Mouse (Mus musculus) stomach, embryonic 15.5 days (tissue): ENCODE measurements around the gene Rnf25. TPM values are rescaled to one million over a fixed set of nuclear protein-coding genes. Genes with fewer than 3 reads are reported as not detected.
A peak's percentile ranks its signal among the peaks of the same experiment; 100 is the strongest.

ENCODE experiments used
- ATAC-seq: fragments of 200-750 bp; cut with Nextera tagmentation; 2 replicates; pipeline ENCODE4 v1.8.0; 2017; ENCODE audit warnings: low read depth, moderate number of reproducible peaks, moderate TSS enrichment; ENCODE audit not compliant: insufficient read depth, low FRiP score
- H3K27ac ChIP-seq: fragments of 300-500 bp; sonication (generic); 2 replicates; pipeline ENCODE4 v1.5.1; 2015; ENCODE audit warnings: mild to moderate bottlenecking, inconsistent platforms
- H3K27me3 ChIP-seq: fragments of 300-500 bp; sonication (generic); replicated peaks from 2 replicates; pipeline ENCODE4 v1.6.1; 2015; ENCODE audit warnings: inconsistent platforms
- H3K36me3 ChIP-seq: fragments of 300-500 bp; sonication (generic); 2 replicates; pipeline ENCODE4 v1.6.1; 2015; ENCODE audit warnings: inconsistent platforms
- H3K4me1 ChIP-seq: fragments of 300-500 bp; sonication (generic); 2 replicates; pipeline ENCODE4 v1.6.1; 2015; ENCODE audit warnings: inconsistent platforms
- H3K4me2 ChIP-seq: fragments of 300-500 bp; sonication (generic); 2 replicates; pipeline ENCODE4 v1.6.1; 2015; ENCODE audit warnings: mild to moderate bottlenecking, inconsistent platforms
- H3K4me3 ChIP-seq: fragments of 300-500 bp; sonication (generic); replicated peaks from 2 replicates; pipeline ENCODE4 v1.5.1; 2015; ENCODE audit warnings: inconsistent platforms
- H3K9ac ChIP-seq: fragments of 300-500 bp; sonication (generic); 2 replicates; pipeline ENCODE4 v1.6.1; 2015; ENCODE audit warnings: inconsistent platforms
- H3K9me3 ChIP-seq: fragments of 300-500 bp; sonication (generic); 2 replicates; pipeline ENCODE4 v1.6.1; 2016; ENCODE audit warnings: inconsistent platforms
- WGBS: fragments of 180-500 bp; shearing (Covaris S2); methylation state at CpG from one replicate; pipeline ENCODE4 v1.1.7; 2015; 5-methylcytosine and 5-hydroxymethylcytosine counted together
- polyA plus RNA-seq: library from polyadenylated mRNA; unstranded; fragments of >200 nt; fragmentation: Nextera tagmentation; extraction: Ambion mirVana; gene quantifications from 2 replicates; pipeline ENCODE4 v1.2.1, GENCODE M21; 2015

Rnf25 gene
- polyA plus RNA-seq, result 31.4 and 31.8 TPM in 2 replicates

GRCm38 (mm10) chr1:74601267-74601962 is at the start of gene Rnf25, which contains the start of gene Stk36:
Rnf25 (minus strand) TSS chr1:74601397.
Stk36 (plus strand) TSS chr1:74601445.
- no peaks in the 10 kb centered on the region for H3K27me3 ChIP-seq
- ATAC-seq, result peak; percentile 84
- peaks cover 15% of the 10 kb centered on the region for H3K36me3 ChIP-seq
- H3K9ac ChIP-seq, result peak within 1 kb of the TSS; percentile 86
- peaks cover 5% of the 10 kb centered on the region for H3K4me1 ChIP-seq
- peak within 1 kb of the TSS; percentile 91 for H3K4me3 ChIP-seq
- peak within 1 kb of the TSS; percentile 63 for H3K27ac ChIP-seq
- H3K4me2 ChIP-seq, result peak within 1 kb of the TSS; percentile 81
- H3K9me3 ChIP-seq, result no peaks in the 10 kb centered on the region
- 8% methylated on average over 25 of the region's 25 CpGs for WGBS

DNA sequence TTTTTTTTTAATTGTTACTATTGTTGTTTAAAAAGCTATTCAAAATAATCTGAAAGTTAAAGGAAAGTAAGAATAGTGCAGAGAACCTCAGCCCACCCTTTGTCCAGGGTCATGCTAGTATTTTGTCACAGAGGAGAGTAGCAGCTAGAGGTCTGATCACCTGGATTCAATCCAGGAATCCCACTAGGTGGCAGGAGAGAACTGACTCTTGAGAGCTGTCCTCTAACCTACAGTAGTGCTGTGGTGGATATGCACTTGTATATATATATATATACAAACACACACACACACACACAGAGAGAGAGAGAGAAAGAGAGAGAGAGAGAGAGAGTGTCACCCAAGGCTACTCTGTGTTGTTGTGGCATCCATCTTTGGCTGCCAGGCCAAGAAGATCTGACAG is 42.7 kb upstream of the Rnf25 start:
- H3K9ac ChIP-seq, result no peak overlapping the region
- H3K36me3 ChIP-seq, result no peaks in the 10 kb centered on the region
- H3K4me2 ChIP-seq, result no peak overlapping the region
- no peak for ATAC-seq
- no peaks in the 10 kb centered on the region for H3K4me1 ChIP-seq
- H3K27me3 ChIP-seq, result no peaks in the 10 kb centered on the region
- H3K27ac ChIP-seq, result no peak overlapping the region
- no peak overlapping the region for H3K4me3 ChIP-seq
- H3K9me3 ChIP-seq, result no peaks in the 10 kb centered on the region

DNA sequence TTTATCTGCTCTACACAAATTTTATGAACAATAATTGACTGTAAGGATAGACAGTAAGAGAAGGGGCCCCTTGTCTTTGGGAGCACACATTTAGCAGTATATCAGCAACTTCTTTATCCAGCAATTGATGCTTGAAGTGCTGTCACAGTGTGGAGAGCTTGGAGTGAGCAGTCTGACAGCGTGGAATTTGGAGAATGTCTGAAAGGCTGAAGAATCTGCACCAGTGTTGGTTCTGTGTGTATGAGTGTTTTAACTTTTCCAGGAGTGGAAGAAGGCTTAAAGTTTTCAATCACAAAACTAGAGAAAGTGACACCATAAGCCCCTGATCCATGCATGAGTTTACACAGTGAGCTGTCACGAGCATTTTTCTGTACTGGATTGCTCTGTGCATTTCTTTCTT is 42.3 kb upstream of the Rnf25 start:
- Histone ChIP-seq H3K9ac (no peak overlapping the region), H3K36me3 (no peaks in the 10 kb centered on the region), H3K9me3 (no peaks in the 10 kb centered on the region), H3K27ac (no peak overlapping the region), H3K4me2 (no peak overlapping the region), H3K4me1 (no peaks in the 10 kb centered on the region), H3K27me3 (no peaks in the 10 kb centered on the region), H3K4me3 (no peak overlapping the region)
- no peak for ATAC-seq
- 64% methylated on average over 2 of the region's 2 CpGs for WGBS

GRCm38 (mm10) chr1:74632734-74633133 is 31.5 kb upstream of the Rnf25 start:
- no peak overlapping the region for H3K9ac ChIP-seq
- no peaks in the 10 kb centered on the region for H3K36me3 ChIP-seq
- no peak overlapping the region for H3K4me3 ChIP-seq
- no peaks in the 10 kb centered on the region for H3K27me3 ChIP-seq
- no peaks in the 10 kb centered on the region for H3K4me1 ChIP-seq
- WGBS, result 85% methylated on average over 4 of the region's 4 CpGs
- no peak overlapping the region for H3K27ac ChIP-seq
- no peak for ATAC-seq
- no peak overlapping the region for H3K4me2 ChIP-seq
- no peaks in the 10 kb centered on the region for H3K9me3 ChIP-seq

DNA sequence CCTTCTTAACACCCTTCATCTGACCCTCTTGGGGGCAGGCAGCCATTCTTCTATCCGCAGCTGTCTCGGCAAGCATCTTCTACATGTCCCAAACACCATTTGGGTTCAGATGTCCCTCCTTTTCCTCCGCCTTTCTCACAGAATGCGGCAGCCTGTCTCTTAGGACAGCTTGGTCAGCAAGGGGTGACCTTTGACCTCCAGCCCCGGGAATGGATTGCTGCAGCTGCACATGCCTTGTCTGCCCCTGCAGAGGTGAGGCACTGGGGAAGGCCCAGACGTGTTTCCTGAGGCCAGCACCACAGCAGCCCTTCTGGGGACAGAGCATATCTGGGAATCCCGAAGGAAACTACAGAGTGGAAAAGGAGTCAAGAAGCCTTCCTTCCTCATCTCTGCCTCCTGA is 26.8 kb upstream of the Rnf25 start:
- Histone ChIP-seq H3K9me3 (no peaks in the 10 kb centered on the region), H3K4me3 (no peak overlapping the region), H3K4me2 (no peak overlapping the region), H3K36me3 (no peaks in the 10 kb centered on the region), H3K27ac (no peak overlapping the region), H3K4me1 (no peaks in the 10 kb centered on the region), H3K9ac (no peak overlapping the region), H3K27me3 (no peaks in the 10 kb centered on the region)
- 56% methylated on average over 7 of the region's 7 CpGs for WGBS
- no peak for ATAC-seq

DNA sequence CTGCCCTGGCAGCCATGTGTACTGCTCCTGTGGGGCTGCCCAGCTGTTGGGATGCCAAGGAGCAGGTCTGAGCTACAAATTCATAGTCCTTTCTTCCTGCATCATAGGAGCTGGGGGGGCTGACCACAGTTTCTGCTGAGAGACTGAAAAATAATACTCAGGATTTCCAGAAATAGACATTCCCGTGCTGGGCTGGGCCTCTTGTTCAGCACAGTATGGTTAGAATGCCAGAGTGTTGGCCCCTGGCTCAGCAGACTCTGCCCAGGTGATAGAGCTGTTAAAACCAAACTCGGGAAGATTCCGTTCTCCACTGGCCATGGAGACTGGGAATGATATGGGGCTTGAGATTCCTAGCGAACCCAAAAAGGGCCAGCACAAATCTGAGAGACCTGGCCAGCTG is 24.9 kb upstream of the Rnf25 start:
- H3K27ac ChIP-seq, result no peak overlapping the region
- no peak overlapping the region for H3K4me2 ChIP-seq
- H3K36me3 ChIP-seq, result no peaks in the 10 kb centered on the region
- H3K4me1 ChIP-seq, result no peaks in the 10 kb centered on the region
- WGBS, result 76% methylated on average over 4 of the region's 4 CpGs
- ATAC-seq, result no peak
- H3K4me3 ChIP-seq, result no peak overlapping the region
- H3K9me3 ChIP-seq, result no peaks in the 10 kb centered on the region
- no peak overlapping the region for H3K9ac ChIP-seq
- no peaks in the 10 kb centered on the region for H3K27me3 ChIP-seq

- H3K4me2 ChIP-seq, result no peak overlapping the region
- ATAC-seq, result no peak
- H3K9me3 ChIP-seq, result no peaks in the 10 kb centered on the region
- no peak overlapping the region for H3K9ac ChIP-seq
- H3K36me3 ChIP-seq, result no peaks in the 10 kb centered on the region
- H3K27me3 ChIP-seq, result no peaks in the 10 kb centered on the region
- 91% methylated on average over 1 of the region's 1 CpGs for WGBS
- H3K4me3 ChIP-seq, result no peak overlapping the region
- no peaks in the 10 kb centered on the region for H3K4me1 ChIP-seq
- H3K27ac ChIP-seq, result no peak overlapping the region
These were observed 23.0 kb upstream of the Rnf25 start for GRCm38 (mm10) chr1:74624183-74624582.

GRCm38 (mm10) chr1:74600501-74601266 is 513 bp downstream of the Rnf25 start:
- Histone ChIP-seq H3K27ac (peak overlapping the region; percentile 63), H3K4me2 (peak overlapping the region; percentile 81), H3K9ac (peak overlapping the region; percentile 86), H3K4me1 (peaks cover 5% of the 10 kb centered on the region), H3K4me3 (peak overlapping the region; percentile 91), H3K36me3 (peaks cover 16% of the 10 kb centered on the region), H3K9me3 (no peaks in the 10 kb centered on the region), H3K27me3 (no peaks in the 10 kb centered on the region)
- 7% methylated on average over 26 of the region's 26 CpGs for WGBS
- ATAC-seq, result peak; percentile 64

- 80% methylated on average over 8 of the region's 8 CpGs for WGBS
- no peak overlapping the region for H3K4me2 ChIP-seq
- no peak overlapping the region for H3K9ac ChIP-seq
- H3K4me3 ChIP-seq, result no peak overlapping the region
- peaks cover 59% of the 10 kb centered on the region for H3K36me3 ChIP-seq
- H3K9me3 ChIP-seq, result no peaks in the 10 kb centered on the region
- ATAC-seq, result no peak
- no peak overlapping the region for H3K27ac ChIP-seq
- no peaks in the 10 kb centered on the region for H3K27me3 ChIP-seq
- H3K4me1 ChIP-seq, result no peaks in the 10 kb centered on the region
These were observed 6.8 kb downstream of the Rnf25 start for GRCm38 (mm10) chr1:74594434-74594833.

- peak within 1 kb of the TSS; percentile 94 for H3K4me3 ChIP-seq
- H3K4me1 ChIP-seq, result peaks cover 11% of the 10 kb centered on the region
- H3K27me3 ChIP-seq, result no peaks in the 10 kb centered on the region
- peak within 1 kb of the TSS; percentile 82 for H3K9ac ChIP-seq
- WGBS, result 0% methylated on average over 48 of the region's 48 CpGs
- peak within 1 kb of the TSS; percentile 92 for H3K4me2 ChIP-seq
- no peaks in the 10 kb centered on the region for H3K9me3 ChIP-seq
- H3K27ac ChIP-seq, result peak within 1 kb of the TSS; percentile 89
- peak; percentile 98 for ATAC-seq
- peaks cover 18% of the 10 kb centered on the region for H3K36me3 ChIP-seq
These were observed 13.3 kb downstream of the Rnf25 start, which contains the start of the genes Zfp142 and Bcs1l for GRCm38 (mm10) chr1:74587773-74588445. Zfp142 (minus strand) TSS chr1:74588246. Bcs1l (plus strand) TSS chr1:74588289.

DNA sequence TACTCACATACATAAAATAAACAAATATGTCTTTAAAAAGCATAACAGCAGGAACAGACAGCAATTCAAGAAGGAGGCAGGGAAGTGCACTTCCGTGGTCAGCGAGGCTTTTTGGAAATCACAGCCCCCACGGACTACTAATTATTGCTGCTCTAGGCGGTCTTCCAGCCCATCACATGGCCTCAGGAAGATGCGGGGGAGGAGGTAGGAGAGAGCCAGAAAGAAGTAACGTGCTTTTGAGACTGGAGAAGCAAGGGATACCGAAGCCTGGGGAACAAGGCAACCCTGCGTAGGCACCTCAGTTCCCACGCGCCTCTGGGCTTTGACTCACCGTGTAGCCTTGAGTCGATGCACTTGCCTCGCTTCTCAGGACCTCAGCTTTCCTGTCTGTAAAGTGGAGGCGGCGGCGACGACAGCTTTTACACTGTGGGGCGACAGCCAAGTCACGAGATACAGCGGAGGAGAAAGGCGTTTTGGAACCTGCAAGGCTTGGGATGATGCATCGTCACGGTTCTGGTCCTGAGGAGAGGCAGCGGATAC is 13.9 kb downstream of the Rnf25 start:
- under 1% methylated on average over 24 of the region's 24 CpGs for WGBS
- H3K36me3 ChIP-seq, result peaks cover 18% of the 10 kb centered on the region
- peak overlapping the region; percentile 94 for H3K4me3 ChIP-seq
- peak overlapping the region; percentile 89 for H3K27ac ChIP-seq
- no peaks in the 10 kb centered on the region for H3K9me3 ChIP-seq
- ATAC-seq, result no peak
- peaks cover 11% of the 10 kb centered on the region for H3K4me1 ChIP-seq
- H3K4me2 ChIP-seq, result peak overlapping the region; percentile 92
- H3K27me3 ChIP-seq, result no peaks in the 10 kb centered on the region
- H3K9ac ChIP-seq, result peak overlapping the region; percentile 73
